Mouse (Mus musculus) megakaryocyte, embryonic 14.5 days (primary cell): ENCODE data around the gene Krt78. TPM values are rescaled to one million over a fixed set of nuclear protein-coding genes. Genes with fewer than 3 reads are reported as not detected.
A peak's percentile ranks its signal among the peaks of the same experiment; 100 is the strongest.

Source experiments
- H3K27me3 ChIP-seq: replicated peaks from 2 replicates; pipeline ENCODE3; 2012; ENCODE audit warnings: inconsistent platforms
- H3K36me3 ChIP-seq: replicated peaks from 2 replicates; pipeline ENCODE3; 2012; ENCODE audit warnings: low read length, inconsistent platforms, mixed read lengths
- H3K4me1 ChIP-seq: 2 replicates; pipeline ENCODE4 v1.6.1; 2012; ENCODE audit warnings: inconsistent platforms
- H3K4me3 ChIP-seq: replicated peaks from 2 replicates; pipeline ENCODE3; 2012; ENCODE audit warnings: moderate library complexity, mild to moderate bottlenecking, inconsistent platforms
- H3K9me3 ChIP-seq: 2 replicates; pipeline ENCODE4 v1.6.1; 2012; ENCODE audit warnings: inconsistent platforms
- FLI1 ChIP-seq: IDR thresholded peaks from 2 replicates; pipeline ENCODE4 v1.6.1; 2012; ENCODE audit warnings: low read length, inconsistent platforms, mixed read lengths
- GATA1 ChIP-seq: IDR thresholded peaks from 3 replicates; pipeline ENCODE4 v1.6.1; 2012; ENCODE audit warnings: mixed read lengths, low read length, inconsistent platforms, borderline replicate concordance
- polyA plus RNA-seq: library from polyadenylated mRNA; stranded (reverse); fragments of >175 nt; gene quantifications from 2 replicates; pipeline ENCODE4 v1.2.3, GENCODE M21; 2012; ENCODE audit warnings: low replicate concordance; ENCODE audit not compliant: insufficient read depth

Gene Krt78
- polyA plus RNA-seq, 1 experiment = not detected

- Histone ChIP-seq H3K4me3 (no peak overlapping the region), H3K36me3 (no peaks in the 10 kb centered on the region), H3K27me3 (peaks cover 42% of the 10 kb centered on the region), H3K9me3 (no peaks in the 10 kb centered on the region), H3K4me1 (peaks cover 23% of the 10 kb centered on the region)
- TF ChIP-seq GATA1 (no peak), FLI1 (no peak)
Observed at GRCm38 (mm10) chr15:101988119-101988518, 34.0 kb upstream of the Krt78 start.

DNA sequence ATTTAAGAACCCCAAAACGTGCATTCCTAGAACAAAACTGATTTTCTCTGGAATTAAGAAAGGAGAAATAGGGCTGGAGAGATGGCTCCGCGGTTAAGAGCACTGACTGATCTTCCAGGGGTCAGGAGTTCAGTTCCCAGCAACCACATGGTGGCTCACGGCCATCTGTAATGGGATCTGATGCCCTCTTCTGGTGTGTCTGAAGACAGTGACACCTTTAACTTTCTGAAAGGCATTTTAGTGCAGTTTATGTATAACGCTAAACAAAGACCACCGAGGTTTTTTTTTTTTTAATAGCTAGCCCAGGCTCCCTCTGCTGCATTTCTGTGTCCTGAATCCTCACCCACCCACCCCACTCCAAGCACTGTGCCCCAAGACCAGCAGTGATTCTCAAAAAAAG lies 30.7 kb upstream of the Krt78 start:
- H3K36me3 ChIP-seq = no peaks in the 10 kb centered on the region
- no peak overlapping the region for H3K4me3 ChIP-seq
- peaks cover 21% of the 10 kb centered on the region for H3K27me3 ChIP-seq
- peaks cover 39% of the 10 kb centered on the region for H3K4me1 ChIP-seq
- TF ChIP-seq GATA1 = no peak
- TF ChIP-seq FLI1 = no peak
- no peaks in the 10 kb centered on the region for H3K9me3 ChIP-seq

DNA sequence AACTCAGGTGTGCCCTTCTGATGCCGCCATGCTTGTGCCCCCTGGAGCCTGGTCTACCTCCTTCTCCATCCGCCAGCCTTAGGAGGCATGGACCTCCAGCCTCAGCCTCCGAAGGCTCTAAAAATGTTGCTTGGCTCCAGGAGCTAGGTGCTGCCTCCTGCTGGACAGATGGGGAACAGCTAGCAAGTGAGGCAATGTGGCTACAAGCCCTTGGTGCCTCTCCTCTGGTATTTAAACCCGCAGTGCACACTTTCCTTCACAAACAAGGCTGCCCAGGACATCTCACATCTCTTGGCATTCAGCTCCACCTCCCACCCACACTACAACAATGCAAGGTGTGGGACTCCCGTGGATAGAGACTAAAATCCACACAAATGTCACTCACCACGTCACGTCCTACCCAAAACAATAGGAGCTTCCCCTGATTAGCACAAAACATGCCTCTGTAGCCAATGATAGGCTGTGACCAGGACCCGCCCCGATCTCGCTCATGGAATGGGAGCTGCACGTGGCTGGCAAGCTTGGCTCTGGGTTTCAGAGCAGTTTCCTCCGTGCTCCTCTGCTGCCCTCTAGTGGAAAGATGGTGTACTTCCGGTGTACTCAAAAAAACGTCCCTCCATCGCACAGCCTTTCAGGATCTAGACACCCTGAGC lies 30.0 kb upstream of the Krt78 start:
- Histone ChIP-seq H3K4me1 (peaks cover 39% of the 10 kb centered on the region), H3K4me3 (peak overlapping the region; percentile 89)

DNA sequence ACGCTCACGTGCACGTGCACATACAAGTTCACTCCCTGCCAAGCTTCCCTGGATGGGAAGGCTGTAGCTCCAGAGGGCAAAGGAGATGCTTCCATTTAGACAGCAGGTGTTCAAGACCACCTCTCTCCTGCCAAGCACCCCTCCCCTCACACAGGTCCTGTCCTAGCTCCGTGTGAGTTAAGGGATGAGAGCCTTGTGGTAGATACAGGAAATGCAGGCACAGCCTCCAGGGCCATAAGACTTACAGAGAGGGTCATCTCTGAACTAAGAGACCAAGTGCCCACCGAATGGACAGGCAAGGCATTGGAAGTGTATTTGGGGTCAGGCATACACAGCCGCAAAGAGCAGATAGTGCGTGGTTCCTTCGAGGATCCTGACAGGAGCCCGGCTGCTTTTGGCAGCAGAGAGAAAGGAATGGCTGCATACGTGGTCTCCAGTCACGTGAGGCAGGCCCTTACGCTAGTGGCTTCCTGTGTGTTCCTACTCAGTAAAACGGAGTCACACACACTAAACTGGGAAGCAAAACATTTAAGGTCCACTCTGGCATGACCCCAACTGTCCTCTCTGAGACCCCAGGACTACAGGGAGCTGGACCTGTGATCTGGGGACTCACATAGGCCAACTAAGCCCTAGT lies 29.3 kb upstream of the Krt78 start:
- H3K4me1 ChIP-seq = peaks cover 41% of the 10 kb centered on the region
- TF ChIP-seq GATA1 (no peak), FLI1 (no peak)
- H3K27me3 ChIP-seq = peaks cover 11% of the 10 kb centered on the region
- H3K4me3 ChIP-seq = peak overlapping the region; percentile 89
- no peaks in the 10 kb centered on the region for H3K36me3 ChIP-seq
- H3K9me3 ChIP-seq = no peaks in the 10 kb centered on the region

More for the DNA sequence above, 30.0 kb upstream of the Krt78 start:
- TF ChIP-seq GATA1 = no peak
- peak; percentile 41; the same call in 1 of the 2 replicates for TF ChIP-seq FLI1
- H3K36me3 ChIP-seq = no peaks in the 10 kb centered on the region
- no peaks in the 10 kb centered on the region for H3K9me3 ChIP-seq
- H3K27me3 ChIP-seq = peaks cover 16% of the 10 kb centered on the region

GRCm38 (mm10) chr15:101980849-101981248 lies 26.8 kb upstream of the Krt78 start:
- H3K4me3 ChIP-seq = no peak overlapping the region
- H3K36me3 ChIP-seq = no peaks in the 10 kb centered on the region
- TF ChIP-seq GATA1 = no peak
- TF ChIP-seq FLI1 = no peak
- H3K9me3 ChIP-seq = no peaks in the 10 kb centered on the region
- H3K4me1 ChIP-seq = peaks cover 61% of the 10 kb centered on the region
- H3K27me3 ChIP-seq = peaks cover 7% of the 10 kb centered on the region

DNA sequence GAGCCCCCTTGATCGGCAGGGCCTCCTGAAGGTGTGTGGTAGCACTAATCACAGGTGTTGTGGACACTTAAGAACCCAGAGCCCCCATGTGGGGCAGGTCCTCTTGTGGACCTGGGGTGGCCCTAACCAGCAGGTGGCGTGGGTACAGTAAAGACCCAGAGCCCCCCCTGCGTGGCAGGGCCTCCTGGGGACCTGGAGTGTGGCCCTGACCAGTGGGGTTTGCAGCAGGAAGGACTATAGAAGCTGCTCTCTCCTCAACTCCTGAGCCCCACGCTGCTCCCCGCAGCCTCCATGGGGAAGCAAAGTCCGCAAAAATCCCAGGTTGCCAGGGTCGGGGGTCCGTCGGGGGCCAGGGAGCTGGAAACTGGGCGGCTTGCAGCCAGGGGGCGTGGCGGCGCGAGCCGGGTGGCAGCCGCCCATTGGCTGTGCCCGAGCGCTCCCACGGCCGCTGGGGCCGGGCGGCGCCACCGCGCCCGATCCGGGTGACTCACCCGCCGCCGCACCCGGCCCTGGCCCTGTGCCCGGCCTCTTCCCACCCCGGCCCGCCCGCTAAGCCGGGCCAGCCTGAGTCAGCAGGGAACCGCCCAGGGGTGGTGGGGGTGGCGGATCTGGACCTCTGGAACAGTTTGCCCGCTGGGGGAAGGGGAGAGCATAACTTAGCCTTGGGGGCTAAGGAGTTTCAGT lies 23.1 kb upstream of the Krt78 start:
- H3K9me3 ChIP-seq = no peaks in the 10 kb centered on the region
- H3K4me1 ChIP-seq = peaks cover 61% of the 10 kb centered on the region
- H3K4me3 ChIP-seq = peak overlapping the region; percentile 90
- H3K27me3 ChIP-seq = peaks cover 32% of the 10 kb centered on the region
- TF ChIP-seq FLI1 = no peak
- no peak for TF ChIP-seq GATA1
- H3K36me3 ChIP-seq = no peaks in the 10 kb centered on the region

GRCm38 (mm10) chr15:101976641-101977040 lies 22.6 kb upstream of the Krt78 start:
- Histone ChIP-seq H3K4me1 (peaks cover 67% of the 10 kb centered on the region), H3K9me3 (no peaks in the 10 kb centered on the region), H3K27me3 (peaks cover 37% of the 10 kb centered on the region), H3K36me3 (no peaks in the 10 kb centered on the region), H3K4me3 (peak overlapping the region; percentile 90)
- TF ChIP-seq GATA1 = no peak

GRCm38 (mm10) chr15:101976023-101976422 lies 21.9 kb upstream of the Krt78 start:
- no peak for TF ChIP-seq GATA1
- no peak for TF ChIP-seq FLI1
- H3K4me1 ChIP-seq = peaks cover 65% of the 10 kb centered on the region
- no peaks in the 10 kb centered on the region for H3K36me3 ChIP-seq
- peaks cover 42% of the 10 kb centered on the region for H3K27me3 ChIP-seq
- H3K4me3 ChIP-seq = no peak overlapping the region
- H3K9me3 ChIP-seq = no peaks in the 10 kb centered on the region

- no peak overlapping the region for H3K4me3 ChIP-seq
- H3K27me3 ChIP-seq = peaks cover 48% of the 10 kb centered on the region
Observed at GRCm38 (mm10) chr15:101974083-101974845, 20.2 kb upstream of the Krt78 start.

More at GRCm38 (mm10) chr15:101974083-101974845, 20.2 kb upstream of the Krt78 start:
- Histone ChIP-seq H3K4me1 (peaks cover 57% of the 10 kb centered on the region), H3K36me3 (no peaks in the 10 kb centered on the region), H3K9me3 (no peaks in the 10 kb centered on the region)
- no peak for TF ChIP-seq FLI1
- no peak for TF ChIP-seq GATA1
